Mouse (Mus musculus): ENCODE data around the gene Fads3.

DNA sequence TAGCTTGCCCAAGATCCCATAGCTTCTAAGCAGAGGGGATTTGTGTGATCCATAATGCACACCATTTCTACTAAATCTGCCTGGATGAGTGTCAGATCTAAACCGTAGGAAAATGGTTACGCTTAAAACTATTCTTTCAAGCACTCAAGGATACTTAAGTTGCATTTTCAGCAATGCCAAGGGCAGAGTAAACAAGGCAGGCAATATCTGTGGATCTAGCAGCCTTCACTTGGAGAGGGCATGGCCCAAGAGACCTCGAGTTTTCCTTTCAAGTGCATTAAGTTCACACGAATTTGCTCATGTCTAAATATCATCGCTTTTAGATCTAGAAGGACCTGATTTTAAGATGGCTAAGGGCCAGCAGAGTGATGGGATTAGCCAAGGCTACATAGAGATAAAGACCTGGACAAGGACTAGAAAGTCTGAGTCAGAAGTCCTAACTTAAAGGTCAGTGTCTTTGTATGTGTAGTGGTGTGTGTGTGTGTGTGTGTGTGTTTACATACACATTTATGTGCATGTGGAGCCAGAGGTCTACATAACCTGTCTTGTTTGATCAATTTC, 65.8 kb downstream of the Fads3 start:
- no peak for TF ChIP-seq POLR2A (IDR thresholded peaks at IDR 0.05; ENCODE audit: borderline replicate concordance, control insufficient read depth, low read depth, low read length)
- TF ChIP-seq CTCF (IDR thresholded peaks at IDR 0.05; ENCODE audit: control insufficient read depth, insufficient read depth, low read length), result no peak
